Mouse (Mus musculus) gastrocnemius, postnatal 4 days (tissue): ENCODE measurements around the gene Zfp609. TPM values are rescaled to one million over a fixed set of nuclear protein-coding genes. Genes with fewer than 3 reads are reported as not detected.

Experiments used
- DNase-seq, 2 experiments: peaks; one replicate each; pipeline ENCODE4 v3.0.0; 2021 to 2022; ENCODE audit warnings: low spot score in 2 of 2, mixed read lengths in 2 of 2
- long read RNA-seq, 2 experiments: library from polyadenylated mRNA; stranded (forward); transcript quantifications; one replicate each; pipeline ENCODE4 v2.0.0; 2021
- total RNA-seq, 2 experiments: library from RNA; stranded (reverse); gene quantifications; 2 replicates each; pipeline ENCODE4 v1.2.3; 2021

The Zfp609 gene
- total RNA-seq: 10 to 100 TPM; 34.1 to 39.0 TPM
- long read RNA-seq, experiment 1, partial matches to known transcripts: 1 of 4 reads
- long read RNA-seq, experiment 1, other reads (novel, unspliced or antisense): 3 of 4 reads
- long read RNA-seq, experiment 2, partial matches to known transcripts: 0 of 2 reads
- long read RNA-seq, experiment 2, other reads (novel, unspliced or antisense): 2 of 2 reads

DNA sequence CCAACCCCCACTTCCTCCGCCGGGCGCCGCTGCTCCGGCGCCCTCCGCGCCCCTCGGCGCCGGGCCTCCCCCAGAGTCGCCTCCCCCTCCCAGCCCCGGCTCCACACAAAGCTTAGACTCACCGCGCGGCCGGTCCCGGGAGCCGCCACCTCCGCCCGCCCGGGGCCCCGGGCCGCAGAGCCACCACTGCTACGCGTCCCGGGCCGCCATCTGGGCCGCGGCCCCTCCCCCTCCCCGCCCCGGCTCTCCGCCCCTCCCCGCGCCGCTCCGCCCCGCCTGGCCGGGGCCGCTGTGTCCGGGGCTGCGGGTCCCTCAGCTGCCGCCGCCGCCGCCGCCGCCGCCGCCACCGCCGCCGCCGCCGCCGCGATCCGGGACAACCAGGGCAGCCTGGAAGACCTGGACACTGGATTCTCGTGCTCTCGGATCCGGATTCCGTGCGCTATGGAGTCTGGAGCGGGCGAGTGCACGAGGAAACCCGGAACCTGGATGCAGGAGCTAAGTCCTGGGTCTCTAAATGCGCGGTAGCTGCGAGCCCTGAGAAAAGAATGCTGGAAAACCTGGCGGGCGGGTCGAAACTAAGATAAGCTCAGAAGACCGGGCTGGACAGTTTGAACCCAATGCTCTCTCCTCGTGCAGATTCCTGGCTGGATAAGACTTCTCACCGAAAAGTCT lies at the start of gene Zfp609:
Zfp609 (minus strand) TSS at position 221 of the 672 bp plus-strand sequence.
- peak; percentile 90 to 93 for DNase-seq

DNA sequence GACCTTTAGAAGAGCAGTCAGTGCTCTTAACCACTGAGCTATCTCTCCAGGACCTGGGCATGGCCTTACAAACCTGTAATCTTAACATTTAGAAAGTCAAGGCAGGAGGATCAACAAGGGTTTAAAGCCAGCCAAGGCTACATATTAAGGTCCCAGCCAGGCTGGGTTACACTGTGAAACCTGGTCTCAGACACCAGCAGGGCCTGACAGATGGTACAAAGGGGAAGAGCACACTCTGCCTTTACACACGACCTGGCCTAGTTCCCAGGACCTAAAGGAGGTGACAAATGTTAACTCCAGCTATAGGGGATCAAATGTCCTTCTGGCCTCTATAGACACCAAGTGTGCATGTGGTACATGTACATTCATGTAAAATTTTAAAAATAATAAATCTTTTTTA lies 32.3 kb upstream of the Zfp609 start:
- DNase-seq: no peak

DNA sequence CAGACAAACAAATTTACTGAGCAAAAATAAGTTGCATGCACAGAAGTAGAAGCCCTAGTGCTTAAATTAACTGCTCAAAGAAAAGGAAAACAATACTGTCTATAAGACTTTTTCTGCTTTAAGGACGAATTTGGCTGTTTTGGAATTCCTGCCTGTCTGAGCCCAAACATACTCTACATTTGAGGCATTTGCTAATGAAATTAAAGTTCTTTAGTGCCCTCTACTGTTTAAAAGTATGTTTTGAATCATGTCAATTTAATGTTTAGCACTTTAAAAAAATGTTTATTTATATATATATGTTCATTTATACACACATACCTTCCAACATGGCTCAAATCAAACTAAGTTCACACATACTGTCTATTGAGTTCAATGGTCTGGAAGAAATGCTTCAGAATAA lies 22.8 kb upstream of the Zfp609 start:
- DNase-seq: no peak

DNA sequence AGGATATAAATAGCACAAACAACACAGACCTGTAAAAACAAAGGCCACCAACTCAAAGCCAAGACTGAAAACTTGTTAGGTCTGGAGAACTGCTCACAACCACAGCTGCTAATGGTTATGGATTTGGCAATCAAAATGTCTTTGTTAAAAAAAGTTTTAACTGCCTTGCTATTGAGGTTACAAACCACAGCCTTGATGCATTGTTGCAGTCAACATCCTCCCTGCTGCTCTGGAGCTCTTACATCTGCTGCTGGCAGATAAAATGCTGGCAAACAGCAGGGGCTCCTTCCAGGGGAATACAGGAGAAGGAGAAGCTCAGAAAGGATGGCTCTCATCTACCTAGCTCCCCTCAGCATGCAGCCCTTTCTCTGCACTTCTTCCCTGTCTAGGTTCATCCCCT lies 20.8 kb upstream of the Zfp609 start:
- no peak for DNase-seq

DNA sequence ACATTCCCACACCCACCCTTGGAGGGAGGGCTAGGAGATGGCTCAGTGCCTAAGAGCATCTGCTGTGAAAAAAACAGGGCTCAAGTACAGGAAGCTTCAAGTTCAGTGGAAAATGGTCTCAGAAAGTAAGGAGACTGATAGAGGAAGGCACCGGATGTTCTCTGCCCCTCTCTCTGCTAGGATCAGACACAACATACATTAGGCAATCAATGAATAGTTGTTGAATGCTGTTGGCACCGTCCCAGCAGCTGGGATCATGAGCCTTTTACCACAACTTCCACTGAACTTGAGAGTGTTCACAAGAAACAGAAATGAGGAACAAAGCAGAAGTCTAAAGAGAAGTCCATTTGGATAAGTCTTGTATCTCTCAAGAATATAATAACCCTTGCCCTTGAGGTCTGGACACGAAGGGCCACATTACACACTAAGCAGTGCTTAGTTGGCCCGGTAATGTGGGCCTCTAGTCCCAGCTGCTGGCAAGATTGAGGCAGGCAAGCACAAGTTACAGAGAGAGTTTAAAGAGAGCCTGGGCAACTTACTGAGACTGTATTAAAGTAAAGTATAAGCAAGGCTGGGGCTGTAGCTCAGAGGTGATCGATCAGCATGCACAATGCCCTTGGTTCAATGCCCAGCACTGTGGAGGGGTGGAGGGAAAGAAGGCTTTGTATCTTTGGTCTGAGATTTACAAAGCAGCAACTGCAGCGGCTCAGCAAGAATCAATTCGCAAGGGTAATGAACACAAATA lies 17.2 kb upstream of the Zfp609 start:
- peak in 1 of 2 experiments; percentile 21 for DNase-seq

DNA sequence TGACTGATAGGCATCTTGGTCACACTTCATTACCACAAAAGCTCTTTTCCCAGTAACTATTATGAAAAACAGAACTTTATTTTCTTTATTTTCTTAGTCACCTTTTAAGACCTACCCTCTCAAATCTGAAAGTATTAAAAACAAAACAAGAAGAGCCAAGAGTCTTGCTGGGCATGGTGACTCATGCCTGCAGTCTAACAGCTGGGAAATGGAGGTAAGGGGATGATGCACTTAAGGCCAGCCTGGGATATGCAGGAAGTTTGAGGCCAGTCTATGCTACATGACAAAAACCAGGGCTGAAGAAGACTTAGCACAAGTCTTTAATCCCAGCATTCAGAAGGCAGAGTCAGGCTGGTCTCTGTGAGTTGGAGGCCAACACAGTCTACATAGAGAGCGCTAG lies 12.5 kb upstream of the Zfp609 start:
- DNase-seq: no peak

DNA sequence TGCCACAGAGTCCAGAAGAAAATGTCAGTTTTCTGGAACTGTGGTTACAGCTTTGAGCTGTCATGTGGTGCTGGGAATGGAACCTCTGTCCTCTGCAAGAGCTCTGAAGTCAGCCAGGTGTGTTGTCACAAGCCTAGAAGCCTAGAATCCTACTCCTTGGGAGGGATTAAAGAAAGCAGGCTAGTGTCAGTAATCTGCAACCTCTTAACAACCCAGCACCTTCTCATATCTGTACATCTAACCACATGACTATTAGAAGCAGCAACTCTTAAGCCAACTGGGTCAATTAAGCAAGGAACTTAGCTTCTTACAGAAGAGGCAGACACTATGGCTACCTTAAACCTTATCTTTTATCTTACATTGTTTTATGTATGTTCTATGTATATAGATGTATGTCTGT lies 9.6 kb upstream of the Zfp609 start:
- no peak for DNase-seq

DNA sequence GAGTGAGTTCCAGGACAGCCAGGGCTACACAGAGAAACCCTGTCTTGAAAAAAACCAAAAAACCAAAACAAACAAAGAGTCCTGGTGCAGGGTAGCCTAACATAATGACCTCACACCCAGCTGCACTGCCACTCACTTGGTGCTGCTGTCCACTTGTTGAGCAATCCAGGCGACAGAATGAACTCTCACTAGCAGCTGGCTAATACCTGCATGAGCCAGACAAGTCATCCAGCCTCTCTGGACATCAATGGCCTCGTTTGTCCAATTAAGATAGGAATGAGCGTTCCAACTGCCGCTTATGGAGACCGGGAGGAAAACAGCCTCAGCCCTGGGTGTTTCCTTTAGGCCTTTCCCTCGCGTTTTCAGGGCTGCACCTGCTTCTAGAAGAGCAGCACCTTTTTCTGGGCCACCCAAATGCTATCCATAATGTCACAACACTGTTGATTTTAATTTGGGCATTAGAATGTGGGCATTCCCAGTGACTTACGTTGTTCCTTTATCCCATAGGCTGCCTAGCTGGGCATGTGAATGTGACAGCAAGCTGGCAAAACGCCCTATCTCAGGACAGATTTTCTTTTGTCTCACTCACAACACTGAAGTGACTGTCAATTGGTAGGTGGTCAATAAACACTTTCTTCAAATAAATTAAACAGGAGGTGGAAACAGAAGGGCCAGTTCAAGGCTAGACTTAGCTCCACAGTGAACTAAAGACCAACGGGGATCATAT lies 7.4 kb upstream of the Zfp609 start:
- DNase-seq: no peak

DNA sequence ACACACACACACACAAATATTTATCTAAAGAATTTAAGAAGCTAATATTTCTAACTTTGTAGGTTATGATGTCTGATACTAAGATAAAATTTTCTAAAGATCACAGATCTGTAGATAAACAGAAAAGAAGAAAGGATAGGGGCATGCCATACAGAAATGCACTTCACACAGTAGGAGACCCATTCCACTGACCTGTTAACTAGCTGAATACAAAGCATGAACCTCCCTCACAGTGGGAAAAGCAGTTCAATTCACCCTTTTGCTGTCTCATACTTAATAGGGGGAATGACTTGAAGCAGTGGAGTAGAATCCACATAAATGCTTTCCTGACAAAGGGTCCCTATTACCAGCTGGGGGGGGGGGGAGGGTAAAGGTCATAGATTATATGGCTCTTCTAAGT lies 6.3 kb upstream of the Zfp609 start:
- no peak for DNase-seq

DNA sequence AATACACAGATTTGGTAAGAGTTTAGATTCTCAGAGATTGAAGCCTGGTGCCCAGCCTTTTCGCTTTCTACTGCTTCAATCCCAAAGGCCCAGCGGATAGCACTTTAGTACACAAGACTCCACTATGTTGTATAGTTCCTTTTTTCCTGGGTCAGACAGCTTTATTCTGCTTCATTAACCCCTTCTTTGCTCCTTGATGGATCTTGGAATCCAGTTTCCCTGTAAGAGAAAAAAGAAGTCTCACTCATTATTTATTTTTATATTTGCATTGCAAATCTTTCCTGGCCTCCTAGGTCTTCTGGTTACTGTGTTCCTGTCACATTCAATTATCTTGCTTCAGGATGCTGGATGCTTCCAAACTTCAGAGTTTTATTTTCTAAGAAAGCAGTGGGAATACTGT lies 5.9 kb upstream of the Zfp609 start:
- no peak for DNase-seq

DNA sequence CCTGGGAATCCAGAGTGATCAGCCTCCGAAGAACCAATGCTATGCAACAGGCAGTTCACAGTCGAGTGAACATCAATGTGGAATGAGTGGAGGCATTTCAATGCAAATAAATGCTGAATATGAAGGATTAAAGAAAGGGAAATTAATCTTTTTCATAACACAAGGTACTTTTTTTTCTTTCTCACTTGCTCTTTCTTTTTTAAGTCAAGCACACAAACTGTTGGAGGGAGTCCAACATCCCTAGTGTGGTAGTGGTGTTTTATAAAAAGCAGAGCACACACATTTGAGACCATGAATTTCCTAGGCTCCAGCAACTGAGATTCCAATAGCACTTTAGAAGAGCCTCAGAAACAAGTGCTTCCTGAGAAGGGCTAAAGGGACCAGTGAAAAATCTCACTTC lies 4.7 kb upstream of the Zfp609 start:
- no peak for DNase-seq

DNA sequence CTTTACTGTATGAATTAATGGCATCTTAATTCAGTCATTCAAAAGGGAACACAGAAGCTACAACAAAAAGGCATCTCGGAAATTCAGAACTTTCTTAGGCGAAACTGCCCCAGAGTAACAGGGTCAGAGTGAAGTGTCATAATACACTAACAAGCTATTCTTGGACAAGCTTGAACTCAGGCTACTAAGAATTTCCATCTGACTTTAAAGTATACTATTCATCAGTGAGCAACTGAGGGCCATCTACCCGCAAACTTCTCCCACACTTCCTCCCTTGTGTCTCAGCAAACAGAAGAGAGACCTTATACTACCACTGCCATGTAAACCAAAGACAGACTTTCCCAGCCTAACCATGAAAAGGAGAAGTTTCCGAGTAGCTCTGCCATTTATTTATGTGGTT lies 3.8 kb upstream of the Zfp609 start:
- DNase-seq: no peak

DNA sequence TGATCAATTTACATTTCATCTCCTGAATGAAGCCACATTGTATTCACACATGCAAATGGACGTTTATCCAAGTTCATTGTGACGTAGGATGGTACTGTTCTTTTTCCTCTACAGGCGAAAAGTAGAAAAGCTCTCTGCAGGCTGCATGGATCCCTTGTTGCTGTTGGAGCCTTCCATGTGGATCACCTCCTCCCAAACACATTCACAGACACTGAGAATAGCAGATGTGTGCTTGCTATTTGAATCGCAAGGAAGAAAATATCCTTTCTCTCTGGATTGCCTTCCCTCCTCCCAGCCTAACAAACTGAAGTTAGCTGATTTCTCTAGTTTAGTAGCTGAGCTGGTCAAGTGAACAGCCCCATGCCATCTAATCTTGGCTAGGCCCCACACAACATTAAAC lies 2.9 kb upstream of the Zfp609 start:
- no peak for DNase-seq

DNA sequence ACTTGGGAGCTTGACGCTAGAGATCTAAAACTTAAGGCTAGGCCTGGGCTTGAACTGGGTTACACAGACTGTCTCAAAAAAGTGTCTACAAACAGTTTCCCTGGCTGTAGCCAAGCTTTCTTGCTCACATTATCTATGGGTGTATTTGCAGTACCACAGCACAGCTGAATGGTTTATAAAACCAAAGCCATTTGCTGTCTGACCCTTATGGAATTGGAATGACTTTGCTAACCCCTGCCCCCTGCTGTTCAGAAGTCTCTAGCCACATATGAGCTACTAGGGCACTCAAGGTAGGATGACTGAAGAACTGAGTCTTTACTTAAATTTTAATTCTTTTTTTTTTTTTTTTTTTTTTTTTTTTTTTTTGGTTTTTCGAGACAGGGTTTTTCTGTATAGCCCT lies 2.0 kb upstream of the Zfp609 start:
- peak; percentile 20 to 53 for DNase-seq

DNA sequence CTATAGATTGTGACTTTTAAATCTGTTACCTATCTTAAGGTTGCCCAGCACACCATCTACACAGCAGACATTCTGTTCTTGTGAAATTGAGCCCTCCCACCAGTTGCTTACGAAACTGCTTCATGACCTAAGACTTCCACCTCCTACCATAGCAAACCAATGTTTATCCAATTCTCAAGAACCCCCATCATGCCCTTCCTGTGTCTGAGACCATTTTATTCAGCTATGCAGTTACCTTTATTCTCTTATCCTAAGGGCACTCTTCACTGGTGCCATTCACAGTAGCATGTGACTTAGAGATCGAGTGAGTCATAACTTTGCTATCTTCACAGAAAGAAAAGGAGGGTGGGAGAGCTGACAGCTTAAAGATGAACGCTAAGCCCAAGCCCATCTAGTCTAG lies 1.1 kb upstream of the Zfp609 start:
- DNase-seq: no peak

DNA sequence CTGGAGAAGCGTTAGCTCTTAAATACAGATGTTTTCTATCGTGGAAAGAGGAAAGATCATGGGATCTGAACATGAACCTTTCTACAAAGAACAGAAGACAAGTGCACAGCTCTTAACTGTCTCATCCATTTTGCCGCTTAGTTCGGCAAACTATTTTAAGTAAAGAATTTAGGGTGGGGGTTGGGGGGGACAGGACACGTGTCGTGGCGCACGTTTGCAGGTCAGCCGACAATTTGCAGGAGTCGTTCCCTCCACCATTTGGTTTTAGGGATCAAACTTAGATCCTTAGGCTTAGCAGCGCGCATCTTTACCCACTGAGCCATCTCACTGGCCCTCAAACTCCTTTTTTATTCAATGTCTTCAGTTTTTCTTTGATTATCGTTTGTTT lies 646 bp upstream of the Zfp609 start:
- DNase-seq: no peak

DNA sequence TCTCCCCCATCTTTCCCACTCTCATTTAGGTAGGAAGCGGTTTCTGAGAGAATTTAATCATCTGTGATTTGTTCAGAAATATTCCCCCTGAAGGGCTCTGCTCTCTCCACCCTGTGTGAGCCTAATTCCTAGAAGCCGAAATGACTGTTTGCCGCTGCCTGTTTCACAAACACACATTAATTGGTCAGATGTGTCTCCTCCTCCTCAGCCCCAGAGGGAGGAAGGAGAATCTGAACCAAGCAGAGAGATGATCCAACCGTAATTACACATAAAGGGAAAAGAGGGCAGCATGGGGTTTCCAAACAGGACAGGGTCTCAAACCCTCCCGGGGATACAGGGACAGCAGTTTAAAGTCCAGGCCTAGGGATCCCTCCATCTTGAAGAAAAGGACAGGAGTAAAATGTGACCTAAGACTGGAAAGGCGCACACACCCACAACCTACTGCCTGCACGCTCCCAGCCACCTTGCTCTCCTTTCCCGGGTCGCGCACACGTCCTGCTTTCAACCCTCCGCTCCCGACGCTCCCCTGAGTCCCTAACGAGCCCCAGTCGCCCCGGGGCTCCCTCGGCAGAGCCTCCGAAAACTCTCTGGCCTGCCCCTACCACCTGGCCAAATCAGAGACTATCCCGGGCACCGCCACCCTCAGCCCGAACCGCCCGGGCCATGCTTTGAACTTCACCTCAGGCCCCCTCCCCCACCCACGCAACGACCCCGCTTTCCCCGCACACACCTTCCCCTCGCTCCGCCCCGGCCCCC lies 598 bp downstream of the Zfp609 start:
- peak; percentile 23 to 53 for DNase-seq

DNA sequence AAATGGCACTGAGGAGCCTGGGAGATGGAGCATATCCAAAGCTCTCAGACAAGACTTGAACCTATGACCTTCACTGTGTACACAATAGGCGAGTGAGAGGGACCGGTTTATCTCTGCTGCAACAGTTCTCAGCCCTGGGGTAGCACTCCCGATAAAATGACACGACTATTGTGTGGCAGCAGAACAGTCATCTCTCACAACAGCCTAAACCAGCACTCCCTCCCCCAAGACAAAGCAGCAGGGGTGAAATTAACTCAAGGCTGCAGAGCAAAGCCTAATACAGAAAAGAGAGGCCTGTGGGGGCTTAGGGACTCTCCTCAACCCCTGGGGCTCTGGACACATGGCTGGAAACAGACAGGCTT lies 1.2 kb downstream of the Zfp609 start:
- no peak for DNase-seq

DNA sequence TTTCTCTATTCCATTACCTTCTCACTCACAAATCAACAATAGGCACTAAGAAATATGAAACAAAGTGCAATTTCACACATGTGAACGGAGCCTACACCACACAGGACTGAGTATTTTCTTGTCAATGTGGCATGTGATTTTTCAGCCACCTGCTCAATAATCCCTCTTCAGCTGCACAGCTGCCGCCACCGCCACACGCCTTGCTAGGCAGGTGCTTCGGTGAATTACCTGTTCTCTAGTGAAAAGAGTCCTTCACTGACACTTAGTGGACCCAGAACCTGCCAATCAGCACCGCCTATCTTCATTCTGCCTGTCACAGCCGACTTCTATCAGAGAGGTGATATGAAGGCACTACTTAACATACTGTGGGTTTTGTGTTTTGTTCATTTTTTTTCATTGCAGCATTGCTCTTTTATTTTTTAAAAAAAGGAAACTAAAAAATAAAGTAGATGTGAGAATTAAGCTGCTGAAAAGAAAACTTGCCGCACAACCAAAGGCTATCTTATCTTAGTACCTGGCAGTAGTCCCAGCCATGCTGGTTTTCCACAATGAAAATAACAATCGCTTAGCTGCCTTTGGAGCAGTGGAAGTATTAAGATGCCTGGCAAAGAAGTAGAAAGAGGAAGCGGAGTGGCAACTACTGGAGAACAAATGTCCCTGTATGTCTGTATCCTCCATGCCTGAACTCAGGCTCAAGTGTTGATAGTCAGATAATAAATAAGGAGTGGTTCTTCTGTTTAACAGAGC lies 3.5 kb downstream of the Zfp609 start:
- DNase-seq: no peak

DNA sequence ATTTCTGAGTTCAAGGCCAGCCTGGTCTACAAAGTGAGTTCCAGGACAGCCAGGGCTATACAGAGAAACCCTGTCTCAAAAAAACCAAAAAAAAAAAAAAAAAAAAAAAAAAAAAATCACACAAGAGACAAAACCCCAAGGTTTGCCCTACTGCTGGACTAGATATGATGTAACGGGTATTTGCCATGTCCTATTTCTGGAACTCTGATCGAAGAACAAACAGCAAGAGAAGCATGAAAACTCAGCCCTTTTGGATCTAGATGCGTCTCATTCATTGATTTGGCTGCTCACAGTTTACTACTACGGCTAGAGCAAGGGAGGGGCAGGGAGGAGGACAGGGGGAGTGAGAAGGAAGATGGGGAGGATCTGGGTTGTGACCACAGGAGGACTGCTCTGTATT lies 5.4 kb downstream of the Zfp609 start:
- no peak for DNase-seq

DNA sequence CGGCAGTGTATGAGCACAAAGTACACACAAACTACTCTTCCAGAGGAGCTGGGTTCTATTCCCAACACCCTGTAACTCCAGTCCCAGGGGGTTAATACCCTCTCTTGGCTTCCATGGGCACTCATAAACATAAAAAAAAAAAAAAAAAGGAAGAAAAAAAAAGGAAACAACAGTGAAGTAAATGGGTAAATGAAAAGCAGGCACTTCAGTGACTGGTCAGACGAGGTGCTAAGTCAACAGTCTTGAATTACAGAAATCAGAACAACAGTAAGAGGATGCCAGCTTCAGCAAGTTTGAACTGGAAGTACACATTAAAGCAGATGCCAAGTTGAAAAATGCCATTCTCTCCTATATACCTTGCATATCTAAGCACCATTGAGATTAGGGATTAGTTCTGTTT lies 7.1 kb downstream of the Zfp609 start:
- no peak for DNase-seq
